Mouse (Mus musculus): ENCODE measurements around the gene Cpm. TPM values are rescaled to one million over a fixed set of nuclear protein-coding genes. Genes with fewer than 3 reads are reported as not detected.
"Not testable (repeated sequence)": the region's sequence is repeated elsewhere in the genome, so short reads cannot be mapped to it uniquely, and the experiment has no call there.

The Cpm gene
- polyA plus RNA-seq, 1 experiment from 2014 or later, result 2.8 TPM

DNA sequence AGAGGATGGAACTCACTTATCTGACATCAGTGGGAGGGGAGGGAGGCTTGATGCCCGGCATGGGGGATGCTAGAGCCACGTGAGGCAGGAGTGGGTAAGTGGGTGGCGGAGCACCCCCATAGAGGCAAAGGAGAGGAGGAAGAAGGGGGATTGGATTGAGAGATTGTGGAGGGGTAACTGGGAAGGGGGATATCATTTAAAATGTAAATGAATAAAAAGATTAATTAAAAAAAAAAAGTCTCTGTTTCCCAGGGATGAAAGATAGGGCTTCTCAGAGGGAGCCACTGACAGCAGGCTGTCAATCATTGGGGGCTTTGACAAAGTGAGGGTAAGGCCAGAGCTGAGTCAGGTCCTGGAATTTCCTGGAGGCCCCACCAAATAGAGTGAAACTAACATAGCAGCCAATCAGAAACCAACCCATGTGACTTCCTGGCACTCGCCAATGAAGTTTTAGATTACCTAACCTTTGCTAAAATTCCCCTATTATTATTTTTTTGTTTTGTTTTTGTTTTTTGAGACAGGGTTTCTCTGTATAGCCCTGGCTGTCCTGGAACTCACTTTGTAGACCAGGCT, 85.7 kb downstream of the Cpm start:
- Histone ChIP-seq H3K4me3 (no peak overlapping the region), H3K4me1 (replicated peaks) (peaks cover 6% of the 10 kb centered on the region), H3K9me3 (no peaks in the 10 kb centered on the region), H3K27me3 (no peaks in the 10 kb centered on the region), H3K36me3 (no peaks in the 10 kb centered on the region), H3K4me2 (no peak overlapping the region), H3K9ac (no peak overlapping the region), H3K27ac (replicated peaks) (no peak overlapping the region)
- ATAC-seq (ENCODE audit: low FRiP score, low read depth), result no peak
- WGBS, result 73% methylated on average over 4 of the region's 4 CpGs

DNA sequence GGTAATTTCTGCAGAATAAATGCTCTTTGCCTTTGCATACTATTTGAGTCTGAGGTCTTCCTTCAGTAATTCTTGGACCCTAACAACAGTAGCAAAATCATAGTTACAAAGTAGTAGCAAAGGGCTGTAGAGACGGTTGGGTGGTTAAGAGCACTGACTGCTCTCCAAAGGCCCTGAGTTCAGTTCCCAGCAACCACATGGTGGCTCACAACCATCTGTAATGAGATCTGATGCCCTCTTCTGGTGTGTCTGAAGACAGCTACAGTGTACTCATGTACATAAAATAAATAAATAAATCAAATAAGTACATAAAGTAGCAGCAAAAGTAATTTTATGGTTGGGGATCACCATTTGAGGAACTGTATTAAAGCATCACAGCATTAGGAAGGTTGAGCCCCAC, 86.4 kb downstream of the Cpm start:
- not testable (repeated sequence) for H3K9ac ChIP-seq; ATAC-seq (ENCODE audit: low FRiP score, low read depth); H3K4me2 ChIP-seq; H3K4me3 ChIP-seq; H3K36me3 ChIP-seq; H3K27me3 ChIP-seq; H3K4me1 ChIP-seq (replicated peaks); H3K9me3 ChIP-seq; H3K27ac ChIP-seq (replicated peaks)
- WGBS, result 91% methylated on average over 1 of the region's 1 CpGs

DNA sequence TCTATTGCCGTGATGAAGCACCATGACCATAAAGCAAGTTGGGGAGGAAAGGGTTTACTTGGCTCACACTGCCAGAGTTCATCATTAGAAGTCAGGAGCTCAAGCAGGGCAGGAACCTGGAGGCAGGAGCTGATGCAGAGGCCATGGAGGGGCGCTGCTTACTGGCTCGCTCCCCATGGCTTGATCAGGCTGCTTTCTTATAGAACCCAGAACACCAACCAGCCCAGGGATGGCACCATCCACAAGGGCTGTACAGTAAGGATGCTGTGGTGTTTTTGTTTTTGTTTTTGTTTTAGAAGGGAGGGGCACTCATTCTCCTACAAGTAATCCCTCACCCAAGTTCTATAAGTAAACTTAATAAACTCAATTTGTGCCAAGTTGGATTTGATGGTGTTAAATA, 87.4 kb downstream of the Cpm start:
- Histone ChIP-seq H3K4me3 (no peak overlapping the region), H3K9me3 (no peaks in the 10 kb centered on the region), H3K9ac (no peak overlapping the region), H3K4me2 (no peak overlapping the region), H3K27me3 (no peaks in the 10 kb centered on the region), H3K4me1 (replicated peaks) (no peaks in the 10 kb centered on the region), H3K27ac (replicated peaks) (no peak overlapping the region), H3K36me3 (no peaks in the 10 kb centered on the region)
- WGBS, result 88% methylated on average over 3 of the region's 3 CpGs
- no peak for ATAC-seq (ENCODE audit: low FRiP score, low read depth)

DNA sequence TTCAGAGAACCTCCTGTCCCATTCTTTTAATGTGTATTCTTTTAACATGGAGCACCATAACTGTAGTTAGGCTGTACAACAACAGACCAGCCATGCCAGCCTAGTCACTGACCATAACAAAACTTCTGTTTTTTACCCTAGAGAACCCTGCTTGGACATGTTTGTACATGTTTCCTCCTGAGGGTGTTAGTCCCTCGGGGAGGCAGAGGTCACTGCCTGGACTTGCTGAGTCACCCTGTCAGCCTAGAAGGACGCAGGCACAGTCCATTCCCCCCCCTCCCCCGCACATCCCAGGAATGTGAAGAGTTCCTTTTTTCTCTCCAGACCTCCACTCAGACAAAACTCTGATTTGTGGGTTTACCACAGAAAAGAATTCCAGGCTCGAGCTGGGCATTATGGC, 88.3 kb downstream of the Cpm start:
- 17% methylated on average over 4 of the region's 4 CpGs for WGBS
- Histone ChIP-seq H3K4me3 (no peak overlapping the region), H3K4me2 (no peak overlapping the region), H3K27ac (replicated peaks) (no peak overlapping the region), H3K4me1 (replicated peaks) (no peaks in the 10 kb centered on the region), H3K27me3 (no peaks in the 10 kb centered on the region), H3K9ac (no peak overlapping the region), H3K9me3 (no peaks in the 10 kb centered on the region), H3K36me3 (no peaks in the 10 kb centered on the region)
- no peak for ATAC-seq (ENCODE audit: low FRiP score, low read depth)

DNA sequence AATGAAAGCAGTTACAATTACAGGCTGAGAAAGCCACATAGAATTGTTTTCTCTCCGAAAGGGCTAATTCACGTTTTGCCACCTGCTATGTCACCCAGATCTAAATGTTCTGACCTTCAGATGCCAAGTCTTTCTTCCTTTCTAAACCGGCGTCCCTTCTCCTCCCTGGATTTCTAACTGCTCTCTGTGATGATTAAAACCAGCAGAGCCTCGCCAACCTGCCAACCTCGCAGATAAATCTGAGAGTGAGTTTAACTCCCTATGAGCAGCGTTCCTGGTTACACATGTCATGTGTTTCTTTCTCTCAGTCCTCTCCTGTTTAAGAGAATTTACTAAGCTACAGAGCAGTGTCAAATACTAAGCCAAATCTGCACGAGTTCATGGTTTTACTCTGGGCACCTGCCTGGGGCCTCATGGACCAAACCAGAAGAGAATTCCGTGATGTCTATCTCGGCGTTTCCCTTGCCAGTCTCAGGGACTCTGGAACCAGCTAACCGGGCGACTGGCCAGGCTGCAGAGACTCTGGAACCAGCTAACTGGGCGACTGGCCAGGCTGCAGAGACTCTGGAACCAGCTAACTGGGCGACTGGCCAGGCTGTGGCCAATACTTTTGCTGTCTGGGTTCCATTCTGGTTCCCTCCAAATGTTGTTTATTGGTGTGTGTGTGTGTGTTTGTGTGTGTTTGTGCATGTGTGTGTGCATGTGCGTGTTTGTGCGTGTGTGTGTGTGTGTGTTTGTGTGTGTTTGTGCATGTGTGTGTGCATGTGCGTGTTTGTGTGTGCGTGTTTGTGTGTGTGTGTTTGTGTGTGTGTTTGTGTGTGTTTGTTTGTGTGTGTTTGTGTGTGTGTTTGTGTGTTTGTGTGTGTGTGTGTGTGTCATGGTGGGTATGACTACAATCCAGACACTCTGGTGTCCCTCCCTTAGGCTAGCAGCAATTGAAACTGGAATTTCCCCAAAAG, 89.1 kb downstream of the Cpm start:
- Histone ChIP-seq H3K4me3 (no peak overlapping the region), H3K4me1 (replicated peaks) (no peaks in the 10 kb centered on the region), H3K36me3 (no peaks in the 10 kb centered on the region), H3K9ac (no peak overlapping the region), H3K9me3 (no peaks in the 10 kb centered on the region), H3K27me3 (no peaks in the 10 kb centered on the region), H3K4me2 (no peak overlapping the region), H3K27ac (replicated peaks) (no peak overlapping the region)
- 65% methylated on average over 19 of the region's 19 CpGs for WGBS
- ATAC-seq (ENCODE audit: low FRiP score, low read depth), result no peak

DNA sequence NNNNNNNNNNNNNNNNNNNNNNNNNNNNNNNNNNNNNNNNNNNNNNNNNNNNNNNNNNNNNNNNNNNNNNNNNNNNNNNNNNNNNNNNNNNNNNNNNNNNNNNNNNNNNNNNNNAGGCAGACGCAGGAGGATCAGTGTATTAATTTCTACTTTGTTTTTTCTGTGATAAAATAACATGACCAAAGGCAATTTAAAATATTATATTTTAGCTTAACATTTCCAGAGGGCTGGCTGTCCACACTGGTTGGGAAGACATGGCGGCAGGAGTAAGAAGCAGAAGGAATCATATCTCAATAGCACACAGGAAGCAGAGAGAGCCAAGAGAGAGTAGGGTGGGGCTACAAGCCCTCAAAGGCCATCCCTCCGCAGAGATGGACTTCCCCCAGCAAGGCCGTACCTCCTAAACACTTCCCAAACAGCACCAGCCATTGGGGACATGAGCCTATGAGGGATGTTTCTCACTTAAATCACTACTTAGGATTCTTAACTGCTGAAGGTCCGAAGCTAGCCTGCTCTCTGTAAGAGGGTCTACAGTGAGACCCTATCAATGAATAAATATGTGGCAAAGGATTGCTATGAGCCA, 94.9 kb downstream of the Cpm start:
- H3K27ac ChIP-seq (replicated peaks), result no peak overlapping the region

DNA sequence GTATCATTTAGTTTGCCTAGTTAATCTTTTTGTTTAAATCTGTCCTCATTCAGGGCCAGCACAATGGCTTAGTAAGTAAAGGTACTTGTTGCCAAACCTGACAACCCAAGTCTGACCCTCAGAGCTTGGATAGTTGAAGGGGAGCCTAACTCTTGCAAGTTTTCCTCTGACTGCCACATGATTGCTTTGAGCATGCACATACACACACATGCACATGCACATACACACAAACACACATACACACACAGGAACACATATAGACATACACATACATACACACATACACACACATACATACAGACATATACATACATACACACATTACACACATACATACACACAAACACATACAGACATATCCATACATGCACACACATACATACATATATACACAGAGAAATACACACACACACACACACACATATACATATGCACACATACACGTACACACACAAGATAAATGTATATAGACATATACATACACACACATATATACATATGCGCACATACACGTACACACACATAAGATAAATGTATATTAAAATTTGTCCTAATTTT, 95.6 kb downstream of the Cpm start:
- no peak overlapping the region for H3K27ac ChIP-seq (replicated peaks)
- WGBS, result 91% methylated on average over 3 of the region's 3 CpGs

More for the DNA sequence above, 94.9 kb downstream of the Cpm start:
- no peak overlapping the region for H3K9ac ChIP-seq
- no peaks in the 10 kb centered on the region for H3K27me3 ChIP-seq
- ATAC-seq (ENCODE audit: low FRiP score, low read depth), result no peak
- WGBS, result 85% methylated on average over 5 of the region's 5 CpGs
- H3K9me3 ChIP-seq, result no peaks in the 10 kb centered on the region
- no peaks in the 10 kb centered on the region for H3K36me3 ChIP-seq
- no peak overlapping the region for H3K4me3 ChIP-seq
- H3K4me2 ChIP-seq, result no peak overlapping the region
- H3K4me1 ChIP-seq (replicated peaks), result no peaks in the 10 kb centered on the region

DNA sequence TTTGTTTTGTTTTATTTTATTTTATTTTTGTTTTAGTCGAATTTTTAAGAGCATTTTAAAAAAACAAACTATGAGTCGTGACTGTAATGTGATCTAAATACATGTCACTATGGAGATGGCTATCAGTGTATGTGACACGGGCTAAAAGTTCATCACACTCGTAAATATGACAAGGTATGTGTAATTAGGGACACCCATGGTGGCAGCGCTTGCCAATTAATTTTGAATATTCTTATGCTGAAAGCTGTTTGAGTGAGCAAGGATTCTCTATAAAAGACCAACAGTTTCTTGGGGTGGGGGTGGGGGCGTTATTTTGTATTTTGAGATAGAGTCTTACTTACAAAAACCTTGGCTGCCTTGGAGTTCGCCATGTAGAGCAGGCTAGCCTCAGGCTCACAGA, 96.4 kb downstream of the Cpm start:
- WGBS, result 84% methylated on average over 7 of the region's 7 CpGs
- H3K4me1 ChIP-seq (replicated peaks), result no peaks in the 10 kb centered on the region
- H3K9ac ChIP-seq, result no peak overlapping the region
- H3K36me3 ChIP-seq, result no peaks in the 10 kb centered on the region
- ATAC-seq (ENCODE audit: low FRiP score, low read depth), result no peak
- H3K4me2 ChIP-seq, result no peak overlapping the region
- no peaks in the 10 kb centered on the region for H3K9me3 ChIP-seq
- no peak overlapping the region for H3K27ac ChIP-seq (replicated peaks)
- H3K4me3 ChIP-seq, result no peak overlapping the region
- H3K27me3 ChIP-seq, result no peaks in the 10 kb centered on the region

More for the DNA sequence above, 95.6 kb downstream of the Cpm start:
- no peaks in the 10 kb centered on the region for H3K36me3 ChIP-seq
- H3K9me3 ChIP-seq, result no peaks in the 10 kb centered on the region
- H3K9ac ChIP-seq, result no peak overlapping the region
- no peak overlapping the region for H3K4me3 ChIP-seq
- H3K27me3 ChIP-seq, result no peaks in the 10 kb centered on the region
- H3K4me1 ChIP-seq (replicated peaks), result no peaks in the 10 kb centered on the region
- no peak for ATAC-seq (ENCODE audit: low FRiP score, low read depth)
- H3K4me2 ChIP-seq, result no peak overlapping the region

DNA sequence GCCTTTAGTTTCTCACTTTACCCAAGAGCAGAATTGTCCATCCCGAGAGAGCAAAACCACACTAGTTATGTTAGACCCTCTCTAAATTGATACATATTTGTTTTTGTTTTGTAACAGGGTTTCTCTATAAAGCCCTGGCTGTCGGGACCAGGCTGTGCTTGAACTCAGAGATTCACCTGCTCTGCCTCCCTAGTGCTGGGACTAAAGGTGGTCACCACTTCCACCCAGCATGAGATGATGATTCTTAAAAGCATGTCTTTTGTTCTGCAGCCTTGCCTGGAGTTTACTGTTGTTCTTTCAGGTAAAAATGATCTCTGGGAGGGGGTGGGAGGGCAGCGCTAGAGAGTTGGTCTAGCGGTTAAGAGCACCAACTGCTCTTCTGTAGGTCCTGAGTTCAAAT, 97.0 kb downstream of the Cpm start:
- Histone ChIP-seq H3K27ac (replicated peaks) (no peak overlapping the region), H3K4me1 (replicated peaks) (no peaks in the 10 kb centered on the region), H3K4me3 (no peak overlapping the region), H3K27me3 (no peaks in the 10 kb centered on the region), H3K9ac (no peak overlapping the region), H3K9me3 (no peaks in the 10 kb centered on the region), H3K4me2 (no peak overlapping the region), H3K36me3 (no peaks in the 10 kb centered on the region)
- ATAC-seq (ENCODE audit: low FRiP score, low read depth), result no peak
- 94% methylated on average over 4 of the region's 4 CpGs for WGBS

DNA sequence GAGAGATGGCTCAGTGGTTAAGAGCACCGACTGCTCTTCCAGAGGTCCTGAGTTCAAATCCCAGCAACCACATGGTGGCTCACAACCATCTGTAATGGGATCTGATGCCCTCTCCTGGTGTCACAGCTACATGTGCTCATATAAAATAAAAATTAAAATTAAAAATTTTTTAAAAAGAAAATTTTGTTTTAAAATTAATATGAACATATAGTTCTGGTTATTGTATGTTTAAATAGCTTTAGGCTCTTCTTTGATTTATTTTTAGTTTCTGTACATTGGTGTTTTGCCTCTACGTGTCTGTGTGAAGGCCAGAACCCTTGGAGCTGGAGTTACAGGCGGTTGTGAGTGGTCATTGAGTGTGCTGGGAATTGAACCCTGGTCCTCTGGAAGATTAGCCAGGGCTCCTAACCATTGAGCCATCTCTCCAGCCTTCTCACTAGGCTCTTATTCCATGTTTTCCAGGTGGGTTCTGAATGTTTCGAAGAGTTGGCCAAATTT, 97.6 kb downstream of the Cpm start:
- Histone ChIP-seq H3K36me3 (no peaks in the 10 kb centered on the region), H3K27ac (replicated peaks) (no peak overlapping the region), H3K4me2 (no peak overlapping the region), H3K27me3 (no peaks in the 10 kb centered on the region), H3K9me3 (no peaks in the 10 kb centered on the region), H3K4me1 (replicated peaks) (no peaks in the 10 kb centered on the region), H3K4me3 (no peak overlapping the region), H3K9ac (no peak overlapping the region)
- WGBS, result 98% methylated on average over 4 of the region's 4 CpGs
- no peak for ATAC-seq (ENCODE audit: low FRiP score, low read depth)

DNA sequence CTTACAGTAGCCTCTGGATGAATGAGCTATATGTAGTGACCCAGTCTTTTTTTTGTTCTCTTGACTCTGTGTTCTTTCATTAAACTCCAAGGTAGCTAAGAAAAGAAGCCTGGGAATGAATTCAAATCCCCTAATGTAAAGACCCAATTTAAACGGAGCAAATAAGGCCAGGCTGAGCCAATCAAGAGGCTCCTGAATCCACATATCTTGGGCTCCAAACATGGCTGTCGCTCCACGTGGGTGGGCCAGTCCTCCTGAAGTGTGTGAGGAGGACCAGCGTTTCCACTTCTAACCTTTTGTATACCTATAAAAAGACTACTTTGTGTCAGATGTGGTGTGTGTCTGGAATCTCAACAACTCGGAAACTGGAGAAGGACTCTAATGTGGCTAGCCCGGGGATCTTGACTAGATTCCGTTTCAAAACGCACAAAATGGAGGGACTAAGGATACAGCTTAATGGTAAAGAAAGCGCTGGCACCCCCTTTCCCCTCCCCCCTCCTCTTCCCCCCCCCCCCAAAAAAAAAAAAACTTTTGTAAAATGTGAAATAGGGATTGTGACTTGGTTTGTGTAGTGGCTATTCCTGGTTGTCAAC, 98.3 kb downstream of the Cpm start:
- H3K9ac ChIP-seq, result no peak overlapping the region
- H3K9me3 ChIP-seq, result no peaks in the 10 kb centered on the region
- no peak for ATAC-seq (ENCODE audit: low FRiP score, low read depth)
- no peak overlapping the region for H3K4me2 ChIP-seq
- 81% methylated on average over 9 of the region's 9 CpGs for WGBS
- H3K27me3 ChIP-seq, result no peaks in the 10 kb centered on the region
- no peaks in the 10 kb centered on the region for H3K4me1 ChIP-seq (replicated peaks)
- H3K4me3 ChIP-seq, result no peak overlapping the region
- H3K27ac ChIP-seq (replicated peaks), result no peak overlapping the region
- H3K36me3 ChIP-seq, result no peaks in the 10 kb centered on the region

DNA sequence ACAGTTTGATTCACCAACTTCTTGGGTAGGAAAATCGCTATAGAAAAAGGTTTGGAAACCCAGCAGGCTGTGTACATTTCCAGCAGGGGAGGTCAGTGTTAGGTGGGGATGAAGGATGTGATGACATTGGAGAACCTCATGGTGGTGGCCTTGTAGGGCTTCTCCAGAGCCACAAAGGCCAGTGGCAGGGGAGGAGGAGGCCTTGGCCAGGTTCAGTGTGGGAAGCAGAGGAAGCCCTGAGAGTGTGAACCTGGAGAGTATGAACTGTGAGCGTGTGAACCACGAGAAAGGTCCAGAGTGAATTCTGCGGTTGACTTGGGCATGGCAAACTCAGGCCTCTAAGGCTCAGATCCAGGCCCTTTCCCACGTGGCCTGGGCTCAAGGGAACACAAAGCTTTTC, 99.3 kb downstream of the Cpm start:
- H3K4me3 ChIP-seq, result no peak overlapping the region
- no peak overlapping the region for H3K27ac ChIP-seq (replicated peaks)
- H3K9ac ChIP-seq, result no peak overlapping the region
- no peak overlapping the region for H3K4me2 ChIP-seq
- H3K4me1 ChIP-seq (replicated peaks), result no peaks in the 10 kb centered on the region
- H3K27me3 ChIP-seq, result no peaks in the 10 kb centered on the region
- no peak for ATAC-seq (ENCODE audit: low FRiP score, low read depth)
- H3K9me3 ChIP-seq, result no peaks in the 10 kb centered on the region
- no peaks in the 10 kb centered on the region for H3K36me3 ChIP-seq
- WGBS, result 87% methylated on average over 5 of the region's 5 CpGs
